Mouse (Mus musculus): ENCODE measurements around the gene Igsf10.

Igsf10 gene

DNA sequence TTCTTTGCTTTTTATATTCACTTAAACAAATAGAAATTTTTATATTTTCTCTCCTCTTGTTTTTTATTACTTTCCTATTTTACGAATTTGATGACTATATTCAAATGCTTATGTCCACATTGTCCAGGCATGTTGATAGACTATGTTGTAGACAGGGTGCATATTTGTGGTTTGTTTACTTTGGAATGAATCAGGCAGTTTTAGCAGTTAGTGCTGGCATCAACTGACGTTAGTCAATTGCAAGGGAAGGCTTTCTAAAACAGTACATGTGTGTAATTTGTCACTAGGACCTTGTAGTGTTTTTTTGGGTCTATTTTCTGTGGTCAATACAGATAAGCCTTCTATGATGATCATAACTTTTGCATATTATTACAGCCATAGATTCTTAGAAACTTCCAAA is 53.6 kb downstream of the Igsf10 start:
- DNase-seq (ENCODE audit: low read depth), result no peak

DNA sequence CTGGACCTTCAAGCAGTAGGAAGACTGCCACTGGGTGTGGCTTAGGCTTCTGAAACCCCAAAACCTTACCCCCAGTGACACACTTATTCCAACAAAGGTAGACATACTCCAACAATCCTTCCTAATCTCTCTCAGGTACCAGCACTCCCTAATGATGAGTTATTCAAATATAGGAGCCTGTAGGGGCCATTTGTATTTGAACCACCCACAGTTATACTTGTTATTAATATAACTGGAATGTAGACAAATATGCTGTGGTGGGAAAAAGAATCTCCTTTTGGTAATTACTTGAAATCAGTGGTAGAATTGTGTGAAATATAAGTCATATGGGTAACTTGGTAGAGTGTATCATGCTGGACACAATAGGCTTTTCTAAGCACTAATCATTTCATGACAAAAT is 65.6 kb downstream of the Igsf10 start:
- DNase-seq (ENCODE audit: low read depth), result no peak

GRCm38 (mm10) chr3:59278254-59278533 is 66.0 kb downstream of the Igsf10 start:
- no peak for DNase-seq (ENCODE audit: low read depth)

GRCm38 (mm10) chr3:59277502-59278253 is 66.5 kb downstream of the Igsf10 start:
- DNase-seq (ENCODE audit: low read depth), result no peak

DNA sequence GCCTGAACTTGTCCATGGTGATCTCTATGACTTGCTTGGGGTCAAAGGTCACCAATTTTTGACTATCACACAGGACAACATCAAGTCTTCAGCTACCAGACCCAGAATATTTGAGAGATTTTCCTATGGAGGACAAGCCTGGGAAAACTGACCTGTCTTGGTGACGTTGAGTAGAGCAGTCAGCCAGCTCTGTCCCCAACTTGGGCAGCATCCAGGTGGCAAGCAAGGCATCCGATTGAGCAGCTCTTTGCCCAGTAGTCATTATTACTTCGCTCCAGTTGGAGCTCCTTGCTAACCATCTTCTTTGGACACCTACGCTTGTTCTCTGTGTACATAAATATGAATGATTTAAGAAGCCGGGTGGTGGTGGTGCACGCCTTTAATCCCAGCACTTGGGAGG is 73.4 kb downstream of the Igsf10 start:
- no peak for DNase-seq (ENCODE audit: low read depth)
